Mouse (Mus musculus) liver, adult 2 months (tissue): ENCODE data around the gene Tsc22d4. TPM values are rescaled to one million over a fixed set of nuclear protein-coding genes. Genes with fewer than 3 reads are reported as not detected.
"Not testable (repeated sequence)": the region's sequence is repeated elsewhere in the genome, so short reads cannot be mapped to it uniquely, and the experiment has no call there.

Experiments used
- DNase-seq: peaks from one replicate; pipeline ENCODE4 v3.0.0-alpha.2; 2011; ENCODE audit warnings: low read depth, low spot score; ENCODE audit errors: extremely low read depth
- H3K27ac ChIP-seq: fragments of 200-500 bp; replicated peaks from 2 replicates; pipeline ENCODE4 v1.5.1; 2012; ENCODE audit warnings: low read depth, mild to moderate bottlenecking, control low read depth, inconsistent platforms, low read length; ENCODE audit not compliant: insufficient read depth
- H3K27me3 ChIP-seq: fragments of 200-500 bp; 2 replicates; pipeline ENCODE4 v1.6.1; 2012; ENCODE audit warnings: mild to moderate bottlenecking, moderate library complexity, low read length, inconsistent platforms; ENCODE audit not compliant: control insufficient read depth, insufficient read depth
- H3K36me3 ChIP-seq: fragments of 200-500 bp; 2 replicates; pipeline ENCODE4 v1.6.1; 2012; ENCODE audit warnings: low read length, inconsistent platforms; ENCODE audit not compliant: control insufficient read depth, insufficient read depth
- H3K4me1 ChIP-seq: fragments of 200-500 bp; 2 replicates; pipeline ENCODE4 v1.6.1; 2011; ENCODE audit warnings: low read length; ENCODE audit not compliant: control insufficient read depth, insufficient read depth
- H3K4me3 ChIP-seq: fragments of 200-500 bp; 2 replicates; pipeline ENCODE4 v1.5.1; 2011; ENCODE audit warnings: low read depth, mild to moderate bottlenecking, control low read depth, low read length, moderate library complexity; ENCODE audit not compliant: insufficient read depth
- H3K79me2 ChIP-seq: fragments of 200-500 bp; 2 replicates; pipeline ENCODE4 v1.6.1; 2012; ENCODE audit warnings: inconsistent platforms, mild to moderate bottlenecking, low read length, moderate library complexity; ENCODE audit not compliant: control insufficient read depth, insufficient read depth
- H3K9ac ChIP-seq: fragments of 200-500 bp; 2 replicates; pipeline ENCODE4 v1.6.1; 2012; ENCODE audit warnings: low read depth, mild to moderate bottlenecking, control low read depth, inconsistent platforms, low read length
- CTCF ChIP-seq: fragments of 200-500 bp; IDR thresholded peaks from 2 replicates; pipeline ENCODE4 v1.5.1; 2011; ENCODE audit warnings: low read depth, low read length, control low read depth
- POLR2A ChIP-seq: fragments of 200-500 bp; IDR thresholded peaks from 2 replicates; pipeline ENCODE4 v1.6.1; 2011; ENCODE audit warnings: low read length, control low read depth; ENCODE audit not compliant: insufficient read depth; ENCODE audit errors: extremely low read depth
- WGBS: fragments of 180-500 bp; shearing (Covaris S2); methylation state at CpG from one replicate; pipeline ENCODE4 v1.1.7; 2018; 5-methylcytosine and 5-hydroxymethylcytosine counted together
- polyA plus RNA-seq: library from polyadenylated mRNA; depleted of rRNA; stranded (reverse); fragments of >200 nt; gene quantifications from 2 replicates; pipeline ENCODE4 v1.2.3, GENCODE M21; 2012
- total RNA-seq: library from RNA; depleted of rRNA; stranded (reverse); fragments of >200 nt; gene quantifications from 2 replicates; pipeline ENCODE4 v1.2.3, GENCODE M21; 2014

Gene Tsc22d4
- total and polyA plus RNA-seq, 2 experiments: 4.5 to 22.1 TPM

GRCm38 (mm10) chr5:137746282-137746850 lies 836 bp downstream of the Tsc22d4 start:
- Histone ChIP-seq H3K27me3 (no peaks in the 10 kb centered on the region), H3K4me1 (no peaks in the 10 kb centered on the region), H3K27ac (peak overlapping the region; percentile 67), H3K36me3 (no peaks in the 10 kb centered on the region), H3K9ac (peak overlapping the region; percentile 70), H3K79me2 (no peaks in the 10 kb centered on the region; the same call in 1 of the 2 replicates), H3K4me3 (peak overlapping the region; percentile 77)
- WGBS: 1% methylated on average over 20 of the region's 20 CpGs
- no peak for TF ChIP-seq CTCF
- DNase-seq: no peak

GRCm38 (mm10) chr5:137746851-137747325 lies 1.4 kb downstream of the Tsc22d4 start:
- no peak for TF ChIP-seq POLR2A
- no peak for TF ChIP-seq CTCF
- peak overlapping the region; percentile 77 for H3K4me3 ChIP-seq
- H3K27ac ChIP-seq: peak overlapping the region; percentile 67; the same call in 1 of the 2 replicates
- H3K79me2 ChIP-seq: no peaks in the 10 kb centered on the region; the same call in 1 of the 2 replicates
- DNase-seq: no peak
- peak overlapping the region; percentile 70 for H3K9ac ChIP-seq
- H3K36me3 ChIP-seq: no peaks in the 10 kb centered on the region
- WGBS: 11% methylated on average over 16 of the region's 16 CpGs
- H3K4me1 ChIP-seq: no peaks in the 10 kb centered on the region
- no peaks in the 10 kb centered on the region for H3K27me3 ChIP-seq

GRCm38 (mm10) chr5:137747326-137747961 lies 1.9 kb downstream of the Tsc22d4 start:
- Histone ChIP-seq H3K27me3 (no peaks in the 10 kb centered on the region), H3K79me2 (no peaks in the 10 kb centered on the region; the same call in 1 of the 2 replicates), H3K9ac (peak overlapping the region; percentile 70), H3K4me1 (no peaks in the 10 kb centered on the region), H3K4me3 (peak overlapping the region; percentile 77), H3K36me3 (no peaks in the 10 kb centered on the region), H3K27ac (peak overlapping the region; percentile 55)
- WGBS: 36% methylated on average over 26 of the region's 26 CpGs
- TF ChIP-seq POLR2A (no peak), CTCF (no peak)
- DNase-seq: no peak

- DNase-seq: no peak
- no peaks in the 10 kb centered on the region for H3K27me3 ChIP-seq
- 51% methylated on average over 5 of the region's 5 CpGs for WGBS
- H3K4me1 ChIP-seq: no peaks in the 10 kb centered on the region
- H3K27ac ChIP-seq: peak overlapping the region; percentile 36
- TF ChIP-seq POLR2A: no peak
- TF ChIP-seq CTCF: no peak
- peak overlapping the region; percentile 38 for H3K4me3 ChIP-seq
- H3K36me3 ChIP-seq: no peaks in the 10 kb centered on the region
- 0 out of 2 replicates have a peak overlapping the region, but pooled peaks have one; percentile 27 for H3K9ac ChIP-seq
- no peaks in the 10 kb centered on the region; the same call in 1 of the 2 replicates for H3K79me2 ChIP-seq
These were observed 2.7 kb downstream of the Tsc22d4 start for GRCm38 (mm10) chr5:137748130-137748770.

GRCm38 (mm10) chr5:137749196-137749836 lies 3.8 kb downstream of the Tsc22d4 start:
- Histone ChIP-seq H3K27ac (peak overlapping the region; percentile 9; the same call in 1 of the 2 replicates), H3K4me3 (no peak overlapping the region), H3K36me3 (no peaks in the 10 kb centered on the region), H3K9ac (no peak overlapping the region), H3K4me1 (no peaks in the 10 kb centered on the region), H3K79me2 (no peaks in the 10 kb centered on the region; the same call in 1 of the 2 replicates), H3K27me3 (no peaks in the 10 kb centered on the region)
- no peak for DNase-seq
- TF ChIP-seq POLR2A: no peak
- TF ChIP-seq CTCF: no peak
- 65% methylated on average over 6 of the region's 6 CpGs for WGBS

- H3K4me1 ChIP-seq, DNase-seq, H3K27ac ChIP-seq, H3K79me2 ChIP-seq, H3K27me3 ChIP-seq, H3K36me3 ChIP-seq, H3K4me3 ChIP-seq, H3K9ac ChIP-seq: not testable (repeated sequence)
- 88% methylated on average over 8 of the region's 8 CpGs for WGBS
These were observed 4.7 kb downstream of the Tsc22d4 start for GRCm38 (mm10) chr5:137750212-137750611.
